ENCODE assay signal across 8 mouse cellular contexts in genomic region chr9:21320280-21320618, GRCm38 (mm10). TPM values are rescaled to one million over a fixed set of nuclear protein-coding genes. Genes with fewer than 3 reads are reported as not detected.
DNase-seq lines count a peak whose midpoint lies in the region; ATAC-seq and TF ChIP-seq lines count a peak whose summit lies in the region.

No protein-coding gene starts in this region.

- H3K4me3 ChIP-seq in heart, embryonic 12.5 days: peak overlapping the region; percentile 73
- peak overlapping the region; percentile 85 for H3K4me3 ChIP-seq in E14TG2a.4 (replicated peaks; ENCODE audit: low read length)
- peak overlapping the region; percentile 88 for H3K4me3 ChIP-seq in forebrain, embryonic 15.5 days
- peak overlapping the region; percentile 65 for H3K4me3 ChIP-seq in liver, embryonic 16.5 days (ENCODE audit: low read depth, low read length)

- intact Hi-C loops in left cerebral cortex, postnatal 14 days (cut with DNase I): no loop called here

- no peaks in the 10 kb centered on the region for H3K9me3 ChIP-seq in heart, embryonic 12.5 days (replicated peaks)
- no peaks in the 10 kb centered on the region for H3K9me3 ChIP-seq in E14TG2a.4 (ENCODE audit: low read length)
- H3K9me3 ChIP-seq in forebrain, embryonic 15.5 days: no peaks in the 10 kb centered on the region
- H3K9me3 ChIP-seq in liver, embryonic 16.5 days (replicated peaks; ENCODE audit: control insufficient read depth, low read length): no peaks in the 10 kb centered on the region

- no peak; the same call in 1 of the 2 replicates for ATAC-seq in heart, embryonic 12.5 days (ENCODE audit: insufficient number of reproducible peaks, low FRiP score)
- no peak; the same call in 1 of the 2 replicates for ATAC-seq in forebrain, embryonic 15.5 days (replicated peaks)
- no peak for ATAC-seq in liver, embryonic 16.5 days (ENCODE audit: low read depth)

- TF ChIP-seq CTCF in E14TG2a.4 (conservative IDR thresholded peaks at IDR 0.05; ENCODE audit: low read length): no peak

- WGBS in heart, embryonic 12.5 days: 32% methylated on average over 4 of the region's 4 CpGs
- 14% methylated on average over 4 of the region's 4 CpGs for WGBS in forebrain, embryonic 15.5 days
- 22% methylated on average over 4 of the region's 4 CpGs for WGBS in liver, embryonic 16.5 days (ENCODE audit: insufficient replicate concordance)

- DNase-seq in heart, adult 9 months (ENCODE audit: low spot score in 2 of 2): no peak
- DNase-seq in frontal cortex, adult 2 months (ENCODE audit: extremely low spot score in 1 of 2, low spot score in 1 of 2): no peak
- no peak for DNase-seq in left cerebral cortex, postnatal 14 days (ENCODE audit: low spot score in 2 of 2)
- DNase-seq in natural killer cell, adult 2 months (ENCODE audit: low spot score in 2 of 2): no peak

- H3K4me2 ChIP-seq in heart, embryonic 12.5 days: peak overlapping the region; percentile 96
- H3K4me2 ChIP-seq in forebrain, embryonic 15.5 days (replicated peaks): peak overlapping the region; percentile 87
- peak overlapping the region; percentile 96 for H3K4me2 ChIP-seq in liver, embryonic 16.5 days (ENCODE audit: low read depth, low read length)

- no peak overlapping the region for H3K27ac ChIP-seq in heart, embryonic 12.5 days (ENCODE audit: poor library complexity, severe bottlenecking)
- no peak overlapping the region for H3K27ac ChIP-seq in forebrain, embryonic 15.5 days (replicated peaks)
- no peak overlapping the region for H3K27ac ChIP-seq in liver, embryonic 16.5 days (ENCODE audit: low read length)

- H3K36me3 ChIP-seq in heart, embryonic 12.5 days: peaks cover 10% of the 10 kb centered on the region
- H3K36me3 ChIP-seq in E14TG2a.4 (ENCODE audit: insufficient read depth, low read length): no peaks in the 10 kb centered on the region
- H3K36me3 ChIP-seq in forebrain, embryonic 15.5 days: no peaks in the 10 kb centered on the region
- no peaks in the 10 kb centered on the region for H3K36me3 ChIP-seq in liver, embryonic 16.5 days (ENCODE audit: control insufficient read depth, insufficient read depth)

- H3K27me3 ChIP-seq in heart, embryonic 12.5 days (replicated peaks): no peaks in the 10 kb centered on the region
- peaks cover 11% of the 10 kb centered on the region for H3K27me3 ChIP-seq in E14TG2a.4 (ENCODE audit: insufficient read depth, low read length)
- no peaks in the 10 kb centered on the region for H3K27me3 ChIP-seq in forebrain, embryonic 15.5 days
- H3K27me3 ChIP-seq in liver, embryonic 16.5 days (ENCODE audit: control insufficient read depth, insufficient read depth, low read depth, low read length): no peaks in the 10 kb centered on the region

- H3K4me1 ChIP-seq in heart, embryonic 12.5 days (replicated peaks): peaks cover 24% of the 10 kb centered on the region
- peaks cover 74% of the 10 kb centered on the region for H3K4me1 ChIP-seq in E14TG2a.4 (replicated peaks; ENCODE audit: low read depth, low read length)
- H3K4me1 ChIP-seq in forebrain, embryonic 15.5 days: peaks cover 17% of the 10 kb centered on the region
- peaks cover 33% of the 10 kb centered on the region for H3K4me1 ChIP-seq in liver, embryonic 16.5 days (ENCODE audit: control insufficient read depth, low read depth, low read length)

- no peak overlapping the region for H3K9ac ChIP-seq in heart, embryonic 12.5 days
- peak overlapping the region; percentile 83 for H3K9ac ChIP-seq in forebrain, embryonic 15.5 days (replicated peaks)
- H3K9ac ChIP-seq in liver, embryonic 16.5 days (ENCODE audit: low read depth, low read length): peak overlapping the region; percentile 58

RNA-seq across cellular contexts. Expression of gene Slc44a2, which starts 0.2 kb away (rescaled TPM):
- 69.1 and 73.6 TPM in 2 replicates for polyA plus RNA-seq in heart, embryonic 12.5 days (2016; fragmentation: Nextera tagmentation; extraction: Ambion mirVana)
- polyA plus RNA-seq in forebrain, embryonic 15.5 days (2015; fragmentation: Nextera tagmentation; extraction: Ambion mirVana): 77.4 and 77.8 TPM in 2 replicates
- polyA plus RNA-seq in liver, embryonic 16.5 days (2015; fragmentation: Nextera tagmentation; extraction: Ambion mirVana): 16.9 TPM in 2 replicates
- polyA plus RNA-seq in frontal cortex, adult 2 months (2012; rRNA removed): 60.7 and 66.5 TPM in 2 replicates
- 10 to 100 TPM; 56.2 to 56.5 TPM for total RNA-seq in left cerebral cortex, postnatal 14 days (2021)

RNA-seq across cellular contexts. Expression of gene Ap1m2, which starts 8.1 kb away (rescaled TPM):
- 0.23 and 0.58 TPM in 2 replicates for polyA plus RNA-seq in heart, embryonic 12.5 days (2016; fragmentation: Nextera tagmentation; extraction: Ambion mirVana)
- 1.1 and 1.4 TPM in 2 replicates for polyA plus RNA-seq in forebrain, embryonic 15.5 days (2015; fragmentation: Nextera tagmentation; extraction: Ambion mirVana)
- 0.08 and 1.1 TPM in 2 replicates for polyA plus RNA-seq in liver, embryonic 16.5 days (2015; fragmentation: Nextera tagmentation; extraction: Ambion mirVana)
- polyA plus RNA-seq in frontal cortex, adult 2 months (2012; rRNA removed): 0.76 and 1.6 TPM in 2 replicates
- 1 to 10 TPM in 1 of 2 experiments, under 1 TPM in 1; 0.13 to 2.3 TPM for total RNA-seq in left cerebral cortex, postnatal 14 days (2021)

RNA-seq across cellular contexts. Expression of gene Cdkn2d, which starts 29.0 kb away (rescaled TPM):
- polyA plus RNA-seq in heart, embryonic 12.5 days (2016; fragmentation: Nextera tagmentation; extraction: Ambion mirVana): 88.5 and 89.2 TPM in 2 replicates
- 91.3 and 97.9 TPM in 2 replicates for polyA plus RNA-seq in forebrain, embryonic 15.5 days (2015; fragmentation: Nextera tagmentation; extraction: Ambion mirVana)
- polyA plus RNA-seq in liver, embryonic 16.5 days (2015; fragmentation: Nextera tagmentation; extraction: Ambion mirVana): 120 and 128 TPM in 2 replicates
- 65.2 and 66.2 TPM in 2 replicates for polyA plus RNA-seq in frontal cortex, adult 2 months (2012; rRNA removed)
- 10 to 100 TPM; 57.5 to 62.9 TPM for total RNA-seq in left cerebral cortex, postnatal 14 days (2021)

RNA-seq across cellular contexts. Expression of gene Kri1, which starts 32.5 kb away (rescaled TPM):
- polyA plus RNA-seq in heart, embryonic 12.5 days (2016; fragmentation: Nextera tagmentation; extraction: Ambion mirVana): 11.9 and 13.6 TPM in 2 replicates
- 18.0 and 18.1 TPM in 2 replicates for polyA plus RNA-seq in forebrain, embryonic 15.5 days (2015; fragmentation: Nextera tagmentation; extraction: Ambion mirVana)
- polyA plus RNA-seq in liver, embryonic 16.5 days (2015; fragmentation: Nextera tagmentation; extraction: Ambion mirVana): 5.5 and 8.1 TPM in 2 replicates
- polyA plus RNA-seq in frontal cortex, adult 2 months (2012; rRNA removed): 42.5 and 44.6 TPM in 2 replicates
- 10 to 100 TPM; 31.9 to 32.3 TPM for total RNA-seq in left cerebral cortex, postnatal 14 days (2021)

RNA-seq across cellular contexts. Expression of gene Ilf3, which starts 47.4 kb away (rescaled TPM):
- polyA plus RNA-seq in heart, embryonic 12.5 days (2016; fragmentation: Nextera tagmentation; extraction: Ambion mirVana): 139 and 142 TPM in 2 replicates
- polyA plus RNA-seq in forebrain, embryonic 15.5 days (2015; fragmentation: Nextera tagmentation; extraction: Ambion mirVana): 306 and 307 TPM in 2 replicates
- 34.9 and 37.2 TPM in 2 replicates for polyA plus RNA-seq in liver, embryonic 16.5 days (2015; fragmentation: Nextera tagmentation; extraction: Ambion mirVana)
- 96.6 and 101 TPM in 2 replicates for polyA plus RNA-seq in frontal cortex, adult 2 months (2012; rRNA removed)
- 10 to 100 TPM; 69.8 to 78.8 TPM for total RNA-seq in left cerebral cortex, postnatal 14 days (2021)
